Mouse (Mus musculus) megakaryocyte, embryonic 14.5 days (primary cell): ENCODE results near the gene Pdilt.

Experiments used
- FLI1 ChIP-seq: IDR thresholded peaks from 2 replicates; pipeline ENCODE4 v1.6.1; 2012; ENCODE audit warnings: low read length, inconsistent platforms, mixed read lengths
- GATA1 ChIP-seq: IDR thresholded peaks from 3 replicates; pipeline ENCODE4 v1.6.1; 2012; ENCODE audit warnings: mixed read lengths, low read length, inconsistent platforms, borderline replicate concordance

DNA sequence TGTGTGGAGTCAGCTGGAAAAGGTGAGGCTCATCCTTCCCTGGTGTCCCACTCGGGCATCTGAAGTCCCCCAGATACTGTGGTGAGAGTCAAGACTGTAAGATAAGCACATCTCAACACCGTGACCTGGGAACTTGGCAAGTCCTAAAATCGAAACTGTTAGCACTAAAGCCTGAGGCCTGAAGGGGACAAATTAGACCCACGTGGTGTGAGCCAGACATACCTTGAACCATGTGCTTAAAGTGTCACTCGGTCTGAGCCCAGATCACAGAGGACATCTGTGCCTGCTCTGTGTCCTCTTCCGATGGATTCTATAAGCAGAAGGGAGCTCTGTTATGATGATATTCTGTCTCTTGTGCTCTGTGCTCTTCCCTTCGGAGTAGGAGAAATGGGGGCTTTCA lies 5.3 kb upstream of the Pdilt start:
- TF ChIP-seq GATA1: no peak
- TF ChIP-seq FLI1: no peak
